Mouse (Mus musculus) E14TG2a.4 (cell line): ENCODE results near the gene Oard1.
A peak's percentile ranks its signal among the peaks of the same experiment; 100 is the strongest.

ENCODE experiments used
- H3K27me3 ChIP-seq: 2 replicates; pipeline ENCODE4 v1.6.1; 2014; ENCODE audit warnings: low read length, control low read depth; ENCODE audit not compliant: insufficient read depth
- H3K36me3 ChIP-seq: 2 replicates; pipeline ENCODE4 v1.6.1; 2014; ENCODE audit warnings: low read length, control low read depth; ENCODE audit not compliant: insufficient read depth
- H3K4me1 ChIP-seq: replicated peaks from 2 replicates; pipeline ENCODE4 v1.6.1; 2014; ENCODE audit warnings: low read depth, low read length, control low read depth
- H3K4me3 ChIP-seq: replicated peaks from 2 replicates; pipeline ENCODE4 v1.5.1; 2014; ENCODE audit warnings: mild to moderate bottlenecking, low read length
- H3K9me3 ChIP-seq: 2 replicates; pipeline ENCODE4 v1.6.1; 2014; ENCODE audit warnings: low read length, control low read depth
- CTCF ChIP-seq: conservative IDR thresholded peaks from 2 replicates; pipeline ENCODE4 v1.5.1; 2014; ENCODE audit warnings: low read length
- NANOG ChIP-seq: IDR thresholded peaks from 2 replicates; pipeline ENCODE4 v1.6.1; 2014; ENCODE audit warnings: borderline replicate concordance, low read length, mixed read lengths
- POU5F1 ChIP-seq: IDR thresholded peaks from 2 replicates; pipeline ENCODE4 v1.6.1; 2014; ENCODE audit warnings: low read length, borderline replicate concordance

Gene Oard1

GRCm38 (mm10) chr17:48437421-48437911, 27.7 kb downstream of the Oard1 start:
- TF ChIP-seq POU5F1 (no peak), CTCF (no peak)
- Histone ChIP-seq H3K4me3 (no peak overlapping the region), H3K4me1 (peaks cover 62% of the 10 kb centered on the region)

GRCm38 (mm10) chr17:48442745-48443457, 33.1 kb downstream of the Oard1 start:
- H3K4me3 ChIP-seq: peak overlapping the region; percentile 21; the same call in 1 of the 2 replicates
- H3K36me3 ChIP-seq: no peaks in the 10 kb centered on the region
- no peaks in the 10 kb centered on the region for H3K27me3 ChIP-seq
- TF ChIP-seq CTCF (no peak), POU5F1 (no peak), NANOG (no peak)
- no peaks in the 10 kb centered on the region for H3K9me3 ChIP-seq
- peaks cover 30% of the 10 kb centered on the region for H3K4me1 ChIP-seq

More at GRCm38 (mm10) chr17:48437421-48437911, 27.7 kb downstream of the Oard1 start:
- Histone ChIP-seq H3K36me3 (no peaks in the 10 kb centered on the region), H3K9me3 (no peaks in the 10 kb centered on the region), H3K27me3 (no peaks in the 10 kb centered on the region)

GRCm38 (mm10) chr17:48443542-48444145, 33.8 kb downstream of the Oard1 start:
- Histone ChIP-seq H3K36me3 (no peaks in the 10 kb centered on the region), H3K27me3 (0 out of 2 replicates have a peak, but pooled peaks cover 3% of the 10 kb centered on the region), H3K4me3 (peak overlapping the region; percentile 21; the same call in 1 of the 2 replicates), H3K9me3 (no peaks in the 10 kb centered on the region), H3K4me1 (peaks cover 33% of the 10 kb centered on the region)
- TF ChIP-seq POU5F1: no peak
- no peak for TF ChIP-seq NANOG
- no peak for TF ChIP-seq CTCF

GRCm38 (mm10) chr17:48447675-48448074, 37.9 kb downstream of the Oard1 start:
- H3K4me1 ChIP-seq: peaks cover 53% of the 10 kb centered on the region
- H3K36me3 ChIP-seq: no peaks in the 10 kb centered on the region
- peaks cover 14% of the 10 kb centered on the region; the same call in 1 of the 2 replicates for H3K27me3 ChIP-seq
- no peak overlapping the region for H3K4me3 ChIP-seq
- TF ChIP-seq POU5F1: no peak
- no peak for TF ChIP-seq CTCF
- TF ChIP-seq NANOG: no peak
- no peaks in the 10 kb centered on the region for H3K9me3 ChIP-seq

GRCm38 (mm10) chr17:48450666-48451352, 41.0 kb downstream of the Oard1 start:
- Histone ChIP-seq H3K27me3 (peaks cover 14% of the 10 kb centered on the region; the same call in 1 of the 2 replicates), H3K4me1 (peaks cover 65% of the 10 kb centered on the region), H3K4me3 (no peak overlapping the region), H3K36me3 (no peaks in the 10 kb centered on the region), H3K9me3 (no peaks in the 10 kb centered on the region)
- TF ChIP-seq POU5F1 (no peak), NANOG (no peak), CTCF (no peak)

GRCm38 (mm10) chr17:48451353-48451675, 41.5 kb downstream of the Oard1 start, which contains the start of gene Tspo2:
Gene Tspo2 (minus strand): TSS chr17:48451522.
- peaks cover 17% of the 10 kb centered on the region; the same call in 1 of the 2 replicates for H3K27me3 ChIP-seq
- H3K9me3 ChIP-seq: no peaks in the 10 kb centered on the region
- H3K36me3 ChIP-seq: no peaks in the 10 kb centered on the region
- H3K4me3 ChIP-seq: no peak within 1 kb of the TSS
- H3K4me1 ChIP-seq: peaks cover 69% of the 10 kb centered on the region
- TF ChIP-seq NANOG (no peak), POU5F1 (no peak), CTCF (no peak)

- H3K4me3 ChIP-seq: no peak overlapping the region
- H3K9me3 ChIP-seq: no peaks in the 10 kb centered on the region
- H3K36me3 ChIP-seq: no peaks in the 10 kb centered on the region
- H3K4me1 ChIP-seq: peaks cover 69% of the 10 kb centered on the region
- no peak for TF ChIP-seq POU5F1
- peaks cover 17% of the 10 kb centered on the region; the same call in 1 of the 2 replicates for H3K27me3 ChIP-seq
Measured at GRCm38 (mm10) chr17:48451753-48452444, 42.1 kb downstream of the Oard1 start.

- H3K4me1 ChIP-seq: peaks cover 61% of the 10 kb centered on the region
- TF ChIP-seq CTCF: peak; percentile 18; the same call in 1 of the 2 replicates
- no peak for TF ChIP-seq POU5F1
- H3K9me3 ChIP-seq: no peaks in the 10 kb centered on the region
- H3K4me3 ChIP-seq: no peak overlapping the region
- peaks cover 19% of the 10 kb centered on the region for H3K27me3 ChIP-seq
- H3K36me3 ChIP-seq: no peaks in the 10 kb centered on the region
Measured at GRCm38 (mm10) chr17:48453489-48453888, 43.7 kb downstream of the Oard1 start.
